Mouse (Mus musculus) thymus, postnatal 4 days (tissue): ENCODE measurements at regions not wholly inside any gene's neighbourhood (a gene's known extent, or its start where the extent isn't known, plus 50 kb on each side); places are given as distances from the start of the nearest gene placed in this dataset.

ENCODE experiments used
- DNase-seq: peaks from one replicate; pipeline ENCODE4 v3.0.0; 2021

DNA sequence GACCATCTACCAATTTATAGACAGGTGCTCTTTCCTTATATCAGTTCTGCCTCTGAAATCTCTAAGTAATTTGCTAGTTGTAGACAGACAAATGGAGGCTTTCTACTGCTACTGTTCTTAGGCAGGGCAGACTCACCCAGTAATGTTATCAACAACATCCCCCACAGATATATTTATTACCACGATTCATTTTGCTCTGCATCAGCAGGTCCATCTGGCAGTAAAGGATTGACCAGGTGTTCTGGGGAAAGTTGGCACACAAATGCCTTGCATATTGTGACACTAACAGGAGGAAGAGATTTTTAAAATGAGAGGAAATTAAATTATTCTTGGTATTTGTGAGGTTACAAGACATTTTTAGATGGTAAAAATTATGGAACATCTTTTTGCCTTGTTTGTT lies 627.3 kb upstream of the Tmprss15 start:
- no peak for DNase-seq

DNA sequence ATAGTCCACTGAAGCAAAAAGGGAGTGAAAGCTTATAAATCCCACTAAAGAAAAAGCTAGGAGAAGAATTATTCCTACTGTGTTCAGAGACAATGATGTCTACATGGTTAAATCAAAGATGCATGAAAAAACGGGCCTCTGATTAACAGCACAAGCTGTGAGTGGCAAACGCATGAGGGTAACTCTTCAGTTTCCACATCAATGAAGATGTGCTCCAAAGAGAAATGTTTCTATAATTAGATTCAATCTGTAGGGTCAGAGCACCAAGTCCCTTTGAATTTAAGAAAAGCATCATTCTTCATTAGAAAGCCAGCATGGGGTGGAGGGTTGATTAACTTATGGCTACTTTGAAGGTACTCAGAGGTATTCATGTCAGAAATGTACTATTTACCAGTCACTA lies 601.5 kb upstream of the Tmprss15 start:
- DNase-seq: no peak

DNA sequence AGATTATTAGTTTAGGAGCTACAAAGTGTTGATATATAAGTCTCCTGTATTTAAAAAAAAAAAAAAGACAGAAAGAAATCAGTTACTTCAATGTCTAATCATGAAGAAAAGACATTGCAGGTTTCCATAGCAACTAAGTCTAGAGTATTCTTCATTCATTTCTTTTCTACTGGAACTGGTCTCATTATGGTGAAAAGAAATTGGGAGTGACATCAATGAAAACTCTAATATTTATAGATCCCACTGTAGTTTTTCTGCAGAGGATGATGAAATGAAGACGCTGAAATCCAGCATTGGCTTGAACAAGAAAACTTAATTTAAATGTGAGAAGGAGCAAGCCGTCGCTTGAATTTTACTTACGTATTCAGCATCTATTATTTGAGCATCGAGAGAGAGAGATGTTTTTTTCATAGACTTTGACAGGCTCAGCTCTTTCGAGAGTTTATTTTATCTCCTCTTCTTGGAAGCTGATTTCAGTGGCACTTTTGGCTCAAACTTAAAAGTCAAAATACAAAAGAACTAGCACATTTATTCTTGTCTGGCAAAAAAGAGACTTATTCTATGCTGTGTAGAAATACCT lies 560.4 kb upstream of the Tmprss15 start:
- no peak for DNase-seq

DNA sequence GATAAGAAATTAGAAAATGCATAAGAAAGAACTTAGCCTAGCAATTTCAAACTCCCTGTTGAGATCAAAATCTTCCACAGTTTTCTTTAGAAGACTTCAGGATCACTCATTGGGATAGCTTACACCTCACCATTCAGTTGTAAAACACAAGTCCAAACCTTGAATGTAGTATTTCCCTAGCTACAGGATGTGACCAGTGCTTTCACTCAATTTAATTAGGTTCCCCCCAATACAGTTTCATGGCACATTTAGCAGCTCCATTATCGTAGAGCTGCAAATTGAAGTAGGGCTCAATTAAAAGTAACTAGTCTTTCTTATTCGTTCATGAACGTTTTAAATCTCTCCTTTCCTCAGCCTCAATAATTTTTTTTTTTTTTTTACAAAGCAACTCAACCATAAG lies 550.0 kb upstream of the Tmprss15 start:
- no peak for DNase-seq

DNA sequence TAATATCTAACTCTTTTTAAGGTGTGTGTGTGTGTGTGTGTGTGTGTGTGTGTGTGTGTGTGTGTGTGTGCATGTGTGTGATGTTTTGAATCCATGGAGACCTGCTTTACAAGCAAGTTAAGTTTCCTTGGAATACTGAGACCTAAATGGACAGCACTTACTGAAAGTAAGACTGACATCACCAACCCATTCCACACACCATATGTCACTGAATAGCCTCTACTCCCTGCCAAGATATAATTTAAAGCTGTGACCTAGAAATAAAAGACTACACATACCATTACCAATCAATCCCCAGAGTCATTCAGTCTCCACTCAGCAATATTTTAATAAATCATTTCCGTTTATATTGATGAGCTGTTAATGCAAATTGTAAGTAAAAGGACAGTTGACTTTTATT lies 536.2 kb upstream of the Tmprss15 start:
- no peak for DNase-seq

DNA sequence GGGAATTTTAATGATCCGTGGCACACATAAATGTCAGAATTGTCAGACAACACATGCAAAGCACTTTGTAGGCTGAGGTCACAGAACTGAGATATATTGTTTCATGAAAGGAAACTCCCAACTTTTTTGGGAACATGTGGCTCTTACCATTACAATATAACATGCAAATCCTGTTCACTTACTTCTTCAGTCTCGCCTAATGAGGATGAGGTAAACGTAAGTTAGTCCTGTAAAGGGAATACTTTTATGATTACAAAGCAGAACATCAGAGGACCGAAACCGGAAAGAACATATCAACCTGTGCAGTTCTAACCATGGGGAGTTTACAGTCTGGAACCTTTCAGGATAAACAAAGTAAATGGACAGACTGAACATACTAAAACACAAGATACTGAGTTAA lies 520.1 kb upstream of the Tmprss15 start:
- DNase-seq: no peak

DNA sequence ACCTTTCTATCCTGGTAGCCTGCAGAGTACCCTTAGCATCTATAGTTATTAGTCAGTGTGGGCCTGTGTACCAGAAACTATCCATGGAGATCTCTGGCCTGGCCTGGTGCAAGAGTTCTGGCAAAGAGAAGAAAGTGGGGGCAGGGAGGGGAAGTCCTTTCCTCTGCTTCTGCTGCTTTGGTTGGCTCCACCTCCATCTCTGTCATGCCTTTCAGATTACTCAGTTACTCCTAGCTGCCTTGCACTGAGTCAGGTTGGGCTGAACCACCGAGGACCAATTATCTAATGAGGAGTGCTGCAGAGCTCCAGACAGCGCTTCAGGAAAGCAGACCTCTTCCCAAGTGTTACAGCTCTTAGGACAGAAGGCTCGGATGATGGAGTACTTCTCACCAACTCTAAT lies 500.0 kb upstream of the Tmprss15 start:
- DNase-seq: no peak

DNA sequence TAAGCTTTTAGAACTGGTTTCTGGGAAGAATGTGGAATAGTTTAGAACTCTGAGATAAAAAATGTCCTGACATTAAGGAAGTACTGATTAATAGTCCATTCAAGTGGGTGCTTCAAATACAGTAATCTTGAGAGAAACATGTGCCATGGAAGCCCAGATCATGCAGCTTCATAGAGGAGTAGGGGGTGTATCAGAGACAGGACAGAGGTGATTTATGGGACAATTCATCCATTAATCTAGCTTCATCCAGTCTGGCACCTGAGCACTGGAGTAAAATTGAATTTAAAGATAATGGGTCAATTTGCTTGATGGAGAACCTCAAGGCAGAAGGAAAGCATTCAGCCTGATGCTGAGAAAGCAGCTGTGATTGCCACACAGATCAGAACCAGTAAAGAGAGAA lies 494.8 kb upstream of the Tmprss15 start:
- no peak for DNase-seq

DNA sequence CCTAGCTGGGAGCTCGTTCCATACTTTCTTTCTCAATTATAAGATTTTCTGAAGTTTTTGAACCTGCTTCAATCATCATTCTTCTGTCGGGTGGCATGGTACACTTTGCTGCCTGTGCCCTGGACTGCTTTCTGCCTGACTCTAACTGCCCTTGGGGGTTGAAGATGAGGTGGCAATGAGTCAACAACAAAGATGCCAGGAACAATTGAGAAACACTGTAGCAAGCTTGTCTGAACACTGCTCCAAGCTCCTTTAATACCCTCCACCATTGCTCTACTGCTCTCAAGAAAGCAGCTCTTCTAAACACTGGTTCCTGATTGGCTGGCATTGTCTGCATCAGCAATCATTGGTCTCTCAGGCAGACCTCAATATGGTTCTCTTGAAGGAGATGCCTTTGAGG lies 480.0 kb upstream of the Tmprss15 start:
- DNase-seq: no peak

DNA sequence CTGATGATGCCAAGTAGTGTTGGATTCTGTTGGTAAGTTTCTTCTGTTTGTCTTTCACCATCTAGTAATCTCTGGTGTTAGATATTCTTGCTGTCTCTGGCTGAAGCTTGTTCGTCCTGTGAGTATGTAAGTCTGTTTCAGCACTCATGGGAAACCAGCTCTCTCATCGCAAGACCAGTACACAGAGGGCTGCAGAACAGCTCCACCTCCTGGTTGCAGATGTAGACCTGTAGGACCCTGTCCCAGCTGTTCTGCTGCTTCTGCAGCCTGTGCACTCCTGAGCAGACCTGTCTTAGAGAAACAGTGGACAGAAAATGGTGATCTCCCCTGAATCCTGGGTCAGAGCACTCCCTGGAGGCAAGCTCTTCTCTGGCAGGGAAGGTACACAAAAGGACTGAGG lies 443.5 kb upstream of the Tmprss15 start:
- DNase-seq: no peak

DNA sequence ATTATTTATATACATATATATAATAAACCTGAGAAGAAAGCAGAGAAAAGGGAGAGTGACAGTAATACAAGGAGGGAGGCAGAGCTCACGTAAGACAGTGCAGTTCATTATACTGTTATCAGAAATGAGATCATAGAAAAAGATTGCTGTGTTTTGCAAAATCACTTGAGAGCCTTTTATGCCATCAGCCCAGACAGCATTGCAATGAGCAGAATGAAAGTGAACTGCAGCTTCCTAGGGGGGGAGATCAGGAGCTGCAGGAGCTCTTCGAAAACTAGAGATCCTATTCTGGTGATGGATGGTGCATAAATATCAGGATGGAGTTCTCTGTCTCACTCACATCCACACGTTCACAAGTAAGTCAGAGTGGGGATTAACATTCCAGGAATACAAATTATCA lies 401.6 kb upstream of the Tmprss15 start:
- no peak for DNase-seq

DNA sequence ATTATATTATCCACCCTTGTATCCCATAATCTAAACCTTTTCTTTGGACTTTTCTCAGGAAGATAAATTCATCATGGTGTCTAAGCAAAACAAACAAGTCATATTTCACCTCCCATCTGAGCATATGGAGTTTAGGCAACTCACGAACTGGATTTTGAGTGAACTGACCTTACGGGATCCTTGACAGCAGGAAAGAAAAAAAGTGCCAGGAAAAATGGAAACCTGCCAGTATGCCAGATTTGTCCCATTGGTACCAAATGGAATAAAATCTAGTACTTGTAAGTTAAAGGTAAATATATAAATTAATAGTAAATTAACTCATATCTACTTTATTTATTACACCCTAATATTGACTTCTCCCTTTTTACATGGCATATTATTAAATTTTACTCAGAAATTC lies 360.0 kb upstream of the Tmprss15 start:
- DNase-seq: no peak

DNA sequence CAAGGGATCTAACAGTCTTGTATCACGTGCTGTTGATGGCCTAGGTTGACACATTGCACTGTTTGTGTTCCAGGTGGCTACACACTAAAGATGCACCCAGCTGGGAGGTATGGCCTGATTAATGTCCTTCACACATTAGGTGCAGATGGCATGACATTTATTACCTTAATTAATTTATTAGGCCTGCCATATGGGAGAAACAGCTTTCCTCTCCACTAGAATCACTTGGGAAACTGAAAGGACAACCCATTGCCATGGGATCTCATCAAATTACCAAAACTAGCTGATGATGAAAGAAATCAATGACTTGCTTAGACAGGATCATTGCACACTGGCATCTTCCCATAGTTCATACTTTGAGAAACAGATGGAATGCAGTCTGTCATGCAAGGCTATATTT lies 358.8 kb upstream of the Tmprss15 start:
- no peak for DNase-seq

DNA sequence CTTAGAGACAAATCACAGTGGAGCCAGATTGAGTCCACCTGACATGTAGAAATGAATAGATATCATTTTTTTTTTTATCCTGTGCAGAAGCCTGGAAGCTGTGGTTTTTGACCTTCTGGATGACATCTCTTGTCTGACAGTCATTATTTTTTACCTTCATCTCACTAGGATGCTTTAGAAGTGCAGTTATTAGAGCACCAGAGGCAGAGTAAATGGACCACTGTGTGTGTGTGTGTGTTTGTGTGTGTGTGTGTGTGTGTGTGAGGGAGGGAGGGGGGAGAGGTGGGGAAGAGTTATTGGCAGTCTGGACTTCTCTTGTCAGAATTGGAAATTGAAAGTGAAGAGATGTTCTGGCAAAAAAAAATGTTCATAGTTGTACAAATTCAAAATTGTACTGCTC lies 316.5 kb upstream of the Tmprss15 start:
- no peak for DNase-seq

DNA sequence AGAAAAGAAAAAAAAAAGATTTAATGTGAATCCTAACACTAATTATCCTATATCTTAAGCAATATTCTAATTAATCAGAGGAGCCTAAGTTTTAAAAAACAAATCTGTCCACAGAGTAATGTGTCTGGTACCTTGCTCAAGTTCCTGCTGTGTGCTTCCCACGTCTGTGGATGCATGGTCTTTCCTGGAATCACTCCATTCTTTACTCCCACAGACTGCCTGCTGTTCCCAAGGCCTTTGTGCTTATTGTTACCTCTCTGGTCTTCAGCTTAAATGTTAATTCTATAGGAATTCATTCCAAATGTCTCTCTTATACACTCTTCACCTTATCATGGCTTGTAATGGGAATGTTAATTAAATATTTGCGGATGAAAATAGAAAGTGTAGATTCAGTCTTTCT lies 315.3 kb upstream of the Tmprss15 start:
- no peak for DNase-seq

DNA sequence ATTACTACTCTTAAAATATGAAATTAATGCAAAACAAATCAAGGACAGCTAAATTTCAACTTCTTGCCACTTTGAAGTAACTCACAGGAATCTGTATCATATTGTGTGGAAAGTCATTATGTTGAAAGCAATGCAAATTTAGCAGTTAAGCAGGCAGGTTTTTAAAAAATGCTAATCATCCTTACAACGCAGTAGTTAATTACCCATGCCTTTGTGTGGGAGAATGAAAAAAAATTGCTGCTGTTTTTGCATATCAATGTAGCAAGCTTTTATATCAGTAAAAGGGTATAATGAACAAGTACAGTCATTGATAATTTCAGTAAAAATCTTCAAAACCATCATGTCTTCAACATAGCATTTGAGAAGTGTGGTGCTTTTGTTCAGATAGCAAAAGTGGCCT lies 313.2 kb upstream of the Tmprss15 start:
- no peak for DNase-seq

DNA sequence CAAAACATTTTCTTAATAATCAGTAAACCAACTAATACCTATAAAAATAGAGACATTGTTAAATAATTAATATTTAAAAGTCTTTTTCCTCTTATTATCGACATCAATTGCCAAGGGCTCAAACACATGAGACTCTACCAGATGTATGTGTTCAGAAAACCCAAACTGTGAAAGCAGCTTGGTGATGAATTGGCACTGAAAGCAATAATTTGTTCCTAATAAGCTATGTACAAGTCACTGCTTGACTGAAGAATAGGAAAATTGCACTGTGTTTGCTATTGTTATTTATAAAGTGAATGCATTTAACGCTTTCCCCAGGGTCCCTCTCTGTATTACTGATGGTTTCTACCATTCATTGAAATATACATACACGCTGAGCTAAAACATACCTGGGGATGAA lies 309.2 kb upstream of the Tmprss15 start:
- no peak for DNase-seq

DNA sequence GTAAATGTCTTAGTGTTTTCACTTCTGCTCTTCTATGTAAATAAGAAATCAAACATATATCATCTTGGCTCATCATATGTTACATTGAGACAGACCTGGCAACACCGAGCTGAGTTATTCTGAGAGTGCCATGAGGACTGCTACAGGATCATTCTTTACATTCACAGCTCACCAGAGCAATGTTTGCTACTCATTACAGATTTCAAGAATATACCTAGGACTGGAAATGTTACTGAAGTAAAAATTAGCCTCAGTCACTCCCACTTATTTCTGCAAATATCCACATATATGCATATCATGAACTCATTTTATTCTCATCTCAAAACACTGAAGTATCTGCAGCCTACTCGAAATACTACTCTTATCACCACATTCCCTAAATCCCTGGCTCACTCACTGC lies 307.6 kb upstream of the Tmprss15 start:
- DNase-seq: no peak

DNA sequence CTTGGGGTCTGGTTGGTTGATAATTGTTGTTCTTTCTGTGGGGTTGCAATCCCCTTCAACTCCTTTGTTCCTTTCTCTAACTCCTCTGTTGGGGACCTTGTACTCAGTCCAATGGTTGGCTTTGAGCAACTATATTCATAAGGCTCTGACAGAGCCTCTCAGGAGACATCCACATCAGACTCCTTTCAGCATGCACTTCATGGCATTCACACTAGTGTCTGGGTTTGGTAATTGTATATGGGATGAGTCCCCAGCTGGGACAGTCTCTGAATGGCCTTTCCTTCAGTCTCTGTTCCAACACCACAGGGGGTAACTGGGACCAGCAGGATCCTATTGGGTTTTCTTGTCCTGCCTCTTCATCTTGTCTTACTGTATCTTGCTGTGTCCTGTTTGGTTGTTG lies 303.5 kb upstream of the Tmprss15 start:
- DNase-seq: no peak

DNA sequence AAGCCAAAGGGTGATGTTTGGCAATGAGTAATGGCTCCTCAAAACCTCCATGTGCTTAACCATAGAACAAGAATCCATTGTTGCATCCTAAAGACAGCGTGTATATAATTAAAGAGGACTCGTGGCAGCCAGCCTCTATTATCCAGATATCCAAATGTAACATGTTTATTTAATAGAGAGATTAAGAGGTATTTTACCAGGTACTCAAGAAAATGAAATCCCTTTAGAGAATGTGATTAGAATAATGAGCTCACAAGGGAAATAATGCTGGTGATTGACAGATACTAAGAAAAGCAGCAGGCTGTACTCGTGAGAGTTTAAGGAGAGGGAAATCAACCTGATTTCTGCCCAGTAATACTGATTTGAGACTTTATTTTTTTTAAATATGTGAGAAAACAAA lies 295.5 kb upstream of the Tmprss15 start:
- DNase-seq: no peak

DNA sequence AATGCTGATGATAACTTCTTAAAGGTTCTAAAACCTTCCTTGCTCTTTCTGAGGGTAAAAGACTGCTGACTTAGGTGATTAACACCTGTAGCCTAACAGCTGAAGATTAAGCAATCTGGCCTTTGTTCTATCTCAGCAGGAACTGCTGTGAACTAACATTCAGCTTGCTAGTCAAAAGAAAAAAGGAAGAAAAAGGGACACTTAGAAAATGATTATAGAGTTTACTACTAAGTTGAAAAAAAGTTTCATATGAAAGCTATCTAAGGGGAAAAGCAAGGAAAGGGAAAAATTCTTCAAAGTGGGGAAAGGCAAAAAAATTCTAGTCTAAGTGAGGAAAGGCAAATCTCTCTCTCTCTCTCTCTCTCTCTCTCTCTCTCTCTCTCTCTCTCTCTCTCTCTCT lies 259.2 kb upstream of the Tmprss15 start:
- DNase-seq: no peak

DNA sequence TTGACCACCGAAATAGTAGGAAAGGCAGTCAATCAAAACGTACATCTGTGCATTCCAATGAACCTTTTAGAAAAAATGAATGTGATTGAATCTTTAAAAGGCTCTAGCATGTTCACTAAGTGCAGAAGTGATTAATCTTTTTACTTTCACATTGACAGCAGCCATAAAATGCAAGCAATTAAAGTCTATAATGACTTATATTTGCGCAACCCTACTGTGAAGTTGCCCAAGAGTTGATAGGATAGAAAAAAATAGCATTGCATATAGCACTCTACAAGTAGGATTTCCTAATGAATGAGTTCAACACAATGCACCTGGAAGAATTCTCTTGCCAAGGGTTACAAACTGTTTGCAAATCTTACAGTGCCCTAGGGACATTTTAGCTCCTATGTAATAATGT lies 251.6 kb upstream of the Tmprss15 start:
- DNase-seq: no peak

DNA sequence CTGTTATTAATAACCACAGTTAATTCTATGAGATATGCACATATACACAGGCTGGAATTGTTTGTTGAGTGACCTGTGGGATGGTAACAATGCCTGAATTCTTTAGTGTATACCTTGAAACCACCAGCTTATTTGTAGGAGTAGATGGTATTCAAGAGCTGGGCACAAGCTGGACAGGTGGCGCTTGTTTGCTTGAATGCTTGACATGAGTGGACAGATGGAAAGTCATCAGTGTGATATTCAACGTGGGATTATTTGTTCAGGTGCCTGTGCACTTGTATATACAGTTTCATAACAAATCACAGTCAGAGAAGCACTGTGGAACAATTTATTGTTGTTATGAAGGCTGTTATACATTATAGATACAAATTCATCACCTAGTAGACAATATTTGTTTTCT lies 245.5 kb upstream of the Tmprss15 start:
- DNase-seq: no peak

DNA sequence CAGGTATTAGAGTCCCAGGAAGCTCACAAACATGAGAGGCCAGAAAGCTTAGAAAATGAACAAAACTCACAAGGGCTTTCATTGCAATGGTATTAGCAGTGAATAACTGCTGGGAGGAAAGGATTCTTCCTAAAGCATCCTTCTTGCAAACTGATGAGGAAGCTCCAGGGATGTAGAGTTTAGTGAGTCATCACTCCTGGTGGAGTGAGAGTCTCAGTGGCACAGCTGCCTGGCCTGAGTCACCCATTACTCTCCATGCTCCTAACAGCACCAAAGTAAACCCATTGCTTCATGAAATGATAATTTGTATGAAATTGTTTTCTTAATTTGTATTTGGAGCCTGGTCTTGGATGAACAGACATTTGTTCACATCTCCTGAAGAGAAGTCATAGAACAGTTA lies 245.1 kb upstream of the Tmprss15 start:
- DNase-seq: no peak

DNA sequence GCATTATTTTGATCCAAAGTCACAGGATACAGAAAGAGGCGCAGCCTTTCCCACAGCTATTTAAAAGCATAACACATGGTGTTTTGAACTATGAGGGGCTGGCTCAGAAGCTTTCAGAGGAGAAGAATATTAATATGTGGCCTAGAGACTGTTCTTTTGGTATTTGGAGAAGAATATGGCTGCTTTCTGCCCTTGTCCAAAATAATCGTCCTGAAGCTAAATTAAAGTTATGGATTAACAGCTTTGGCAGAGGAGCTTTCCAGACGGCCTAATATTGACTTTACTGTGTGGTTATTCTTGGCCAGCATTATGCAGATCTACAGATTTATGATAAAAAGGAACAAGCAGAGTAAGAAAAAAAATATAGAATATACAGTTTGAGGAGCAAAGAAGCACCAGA lies 222.4 kb upstream of the Tmprss15 start:
- DNase-seq: no peak

DNA sequence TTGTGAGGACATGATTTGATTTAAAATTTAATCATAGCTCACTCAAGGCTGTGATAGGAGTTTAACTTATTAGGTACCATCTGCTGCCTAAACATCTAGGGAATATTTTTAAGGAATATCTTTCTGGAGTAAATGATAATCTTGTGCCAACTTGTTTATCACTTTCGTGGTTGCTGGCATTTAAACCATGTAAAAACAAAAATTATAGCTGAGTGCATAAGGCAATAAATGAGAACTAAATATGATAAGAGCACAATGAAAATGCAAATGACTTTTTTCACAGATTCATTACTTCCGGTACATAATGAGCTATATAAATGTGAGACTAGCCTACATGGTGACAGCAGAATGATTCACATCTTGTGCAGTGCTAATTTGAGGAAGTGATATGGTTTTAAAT lies 221.8 kb upstream of the Tmprss15 start:
- DNase-seq: no peak
